Mouse (Mus musculus): Measurements from ENCODE around the gene Nup85.

DNA sequence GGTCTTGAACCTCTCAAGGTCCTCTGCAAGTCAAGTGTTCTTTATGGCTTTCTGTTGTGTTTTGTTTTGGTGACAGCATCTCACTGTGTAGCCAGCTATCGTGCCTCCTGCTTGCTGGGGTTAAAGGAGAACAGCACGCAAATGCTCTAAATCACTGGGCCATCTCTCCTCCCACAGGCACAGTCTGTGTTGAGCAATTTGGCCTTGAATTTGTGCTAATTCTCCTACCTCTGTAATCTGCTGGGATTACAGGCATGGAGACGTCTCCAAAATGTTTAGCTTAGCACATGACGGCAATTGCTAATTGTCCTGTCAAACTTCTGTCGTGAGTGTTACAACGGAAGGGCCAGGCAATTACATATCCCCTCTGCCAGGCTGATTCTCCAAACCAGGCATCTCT, 46.9 kb downstream of the Nup85 start:
- TF ChIP-seq CTCF (conservative IDR thresholded peaks at IDR 0.05; ENCODE audit: low read length): no peak
- no peak for TF ChIP-seq NANOG (IDR thresholded peaks at IDR 0.05; ENCODE audit: borderline replicate concordance, low read length)
- no peak for TF ChIP-seq POU5F1 (IDR thresholded peaks at IDR 0.05; ENCODE audit: borderline replicate concordance, low read length)
